Mouse (Mus musculus) thymus, adult 18-20 months (tissue): Measurements from ENCODE around the gene Tatdn2.
"Not testable (repeated sequence)": the region's sequence is repeated elsewhere in the genome, so short reads cannot be mapped to it uniquely, and the experiment has no call there.

Source experiments
- DNase-seq, 2 experiments: peaks; one replicate each; pipeline ENCODE4 v3.0.0; 2022; ENCODE audit warnings: mixed read lengths in 2 of 2

Tatdn2 gene

DNA sequence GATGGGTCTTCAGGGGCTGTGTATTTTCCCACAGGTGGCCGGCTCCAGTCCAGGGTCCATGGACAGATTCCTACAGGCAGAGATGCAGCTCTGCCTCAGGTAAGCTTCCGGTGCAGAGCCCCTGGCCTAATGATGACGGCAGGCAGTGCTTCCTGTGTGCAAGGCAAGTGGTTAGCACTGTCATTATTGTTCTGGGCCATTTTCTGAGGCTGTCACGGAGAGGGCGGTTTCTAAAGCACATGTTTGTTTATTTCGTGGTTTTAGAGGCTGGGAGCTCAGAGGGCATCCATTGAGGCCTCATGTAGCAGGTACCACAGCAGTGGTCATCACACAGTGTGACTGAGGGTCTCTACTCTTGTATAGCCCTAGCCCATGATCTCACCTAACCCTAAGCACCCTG, 23.9 kb upstream of the Tatdn2 start:
- DNase-seq: no peak

DNA sequence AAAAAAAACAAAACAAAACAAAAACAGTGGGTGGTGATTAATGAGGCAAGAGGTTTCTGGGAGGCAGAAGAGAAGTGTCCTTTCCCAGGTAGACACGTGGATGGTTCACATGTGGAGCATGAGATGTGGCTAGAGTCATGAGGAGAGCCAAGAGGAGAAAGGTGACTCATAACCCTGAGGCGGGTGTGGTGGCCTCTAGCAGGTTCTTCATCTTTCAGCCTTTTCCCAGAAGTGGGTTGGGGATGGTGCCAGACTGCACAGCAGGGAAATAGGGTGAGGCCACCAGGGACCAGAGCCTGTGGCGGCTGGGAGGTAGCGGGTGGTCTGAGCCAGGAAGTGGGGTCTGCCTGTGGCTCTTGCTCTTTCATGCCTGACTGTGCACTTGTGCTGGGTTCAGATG, 21.6 kb upstream of the Tatdn2 start:
- DNase-seq: no peak

DNA sequence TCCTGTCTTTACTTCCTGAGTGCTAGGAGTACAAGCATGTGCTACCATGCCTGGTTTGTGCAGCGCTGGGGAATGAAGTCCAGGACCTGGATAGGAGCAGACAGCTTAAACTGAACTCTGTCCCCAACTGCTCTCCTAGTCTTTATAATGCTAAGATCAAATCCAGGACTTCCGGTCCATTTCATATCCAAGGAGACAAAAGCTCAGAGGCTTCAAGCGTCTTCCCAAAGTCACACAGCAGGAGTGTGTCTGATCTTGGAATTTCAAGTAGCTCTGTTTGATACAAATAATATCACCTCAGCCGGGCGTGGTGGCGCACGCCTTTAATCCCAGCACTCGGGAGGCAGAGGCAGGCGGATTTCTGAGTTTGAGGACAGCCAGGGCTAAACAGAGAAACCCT, 20.9 kb upstream of the Tatdn2 start:
- DNase-seq: no peak

DNA sequence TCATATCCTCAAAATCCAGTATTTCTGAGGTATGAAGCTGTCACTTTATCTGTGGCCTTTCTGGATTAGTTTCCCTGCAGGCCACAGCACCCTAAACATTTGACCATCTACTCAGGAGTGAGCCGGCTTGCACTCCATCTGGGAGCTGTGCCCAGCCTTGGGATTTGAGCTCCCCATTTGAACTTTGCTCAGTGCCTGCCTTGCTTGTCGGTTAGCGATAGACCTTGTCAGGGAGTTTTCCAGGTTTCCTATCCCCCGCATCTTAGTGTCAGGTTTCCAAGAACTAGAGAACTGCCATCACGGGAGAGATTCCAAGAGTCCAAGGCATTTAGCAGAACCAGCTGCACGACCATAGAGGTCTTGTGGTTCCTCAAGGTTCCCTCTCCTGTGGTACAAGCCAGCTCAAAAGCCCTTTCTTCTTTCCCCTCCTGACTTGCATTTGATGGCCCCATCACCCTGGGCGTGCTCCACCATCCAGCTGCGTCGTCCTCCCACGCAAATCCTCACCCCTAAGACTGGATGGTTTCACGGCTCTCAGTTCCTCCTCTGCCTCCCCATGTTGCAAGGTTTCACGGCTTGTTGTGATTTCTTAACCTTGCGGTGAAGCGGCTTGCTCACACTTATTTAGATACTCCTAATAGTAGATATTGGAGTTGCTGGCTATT, 19.6 kb upstream of the Tatdn2 start:
- DNase-seq: no peak

DNA sequence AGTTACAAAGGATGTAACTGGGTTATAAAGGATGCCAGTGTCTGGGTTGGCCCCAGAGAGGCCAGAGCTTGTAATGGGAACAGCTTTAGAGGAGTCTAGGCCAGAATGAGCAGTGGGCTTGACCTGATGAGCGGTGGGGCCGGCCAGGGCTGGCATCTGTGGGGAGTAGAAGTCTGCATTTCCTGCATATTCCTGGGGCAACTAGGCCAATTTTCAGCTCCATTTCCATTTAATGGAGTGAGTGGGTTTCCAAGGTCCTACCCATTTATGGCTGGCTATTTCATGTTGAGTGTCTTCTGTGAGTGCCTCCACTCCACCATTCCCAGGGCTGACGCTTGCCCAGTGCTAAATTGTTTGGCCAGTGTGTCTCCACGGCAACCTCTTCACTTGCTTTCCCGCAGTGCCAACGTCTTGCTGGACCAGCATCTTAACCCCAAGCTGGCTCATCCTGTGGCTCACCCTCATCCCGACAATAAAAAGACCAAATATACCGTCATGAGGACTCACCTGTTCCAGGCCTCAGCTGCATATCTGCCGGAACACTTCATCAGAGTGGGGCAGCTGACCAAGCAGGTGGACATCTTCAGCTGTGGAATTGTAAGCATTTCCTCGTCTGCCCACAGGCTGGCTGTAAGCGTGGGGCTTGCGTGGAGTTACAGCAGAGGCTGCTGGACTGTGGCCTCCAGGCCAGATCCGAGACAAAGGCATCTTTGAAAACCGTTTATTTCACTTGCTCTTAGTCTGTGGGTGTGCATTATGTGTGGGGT, 18.4 kb upstream of the Tatdn2 start:
- no peak for DNase-seq

DNA sequence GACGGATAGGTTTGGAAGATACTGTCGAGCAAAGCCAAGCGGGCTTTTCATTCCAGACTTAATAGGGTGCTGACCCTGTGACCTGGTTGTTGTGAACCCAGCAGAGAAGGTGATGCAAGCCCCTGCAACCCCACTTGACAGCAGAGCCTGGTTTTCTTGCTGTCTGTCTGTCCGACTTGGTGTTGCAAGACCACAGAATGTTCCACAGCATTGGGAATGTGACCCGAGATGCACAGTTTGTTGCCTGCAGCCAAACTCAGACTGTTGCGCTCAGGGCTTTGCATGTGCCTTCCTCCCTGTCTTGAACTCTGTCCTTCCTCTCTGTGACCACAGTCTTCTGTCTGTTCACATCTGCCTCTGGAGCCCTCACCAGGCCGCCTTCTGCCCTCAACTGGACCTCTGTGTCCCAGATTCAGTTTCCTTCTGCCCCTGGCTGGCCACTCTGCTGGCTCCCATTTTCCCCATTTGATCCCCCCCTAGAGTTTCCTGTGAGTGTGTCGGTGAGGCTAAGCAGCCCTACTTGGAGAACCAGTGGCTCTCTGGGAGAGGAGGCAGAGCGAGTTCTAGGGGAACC, 16.8 kb upstream of the Tatdn2 start:
- DNase-seq: no peak

DNA sequence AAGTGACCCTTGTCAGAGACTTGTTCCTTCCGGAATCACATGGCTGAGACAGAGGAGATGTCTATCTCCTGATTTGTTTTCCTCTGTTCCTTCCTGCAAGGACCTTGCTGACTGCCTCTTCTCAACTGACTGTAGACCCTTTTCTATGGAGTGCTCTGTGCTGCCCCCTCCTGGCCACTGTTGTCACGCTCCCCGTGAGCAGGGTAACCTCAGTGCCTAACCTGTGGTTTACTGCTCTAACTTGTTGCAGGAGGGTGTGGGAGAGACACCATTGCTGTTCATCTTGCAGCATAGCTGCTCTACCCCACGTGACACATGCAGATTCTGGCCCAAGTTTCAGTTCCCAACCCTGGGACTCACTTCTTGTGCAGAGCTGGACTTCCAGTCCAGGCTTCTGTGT, 15.6 kb upstream of the Tatdn2 start:
- DNase-seq: peak; percentile 75 to 79

DNA sequence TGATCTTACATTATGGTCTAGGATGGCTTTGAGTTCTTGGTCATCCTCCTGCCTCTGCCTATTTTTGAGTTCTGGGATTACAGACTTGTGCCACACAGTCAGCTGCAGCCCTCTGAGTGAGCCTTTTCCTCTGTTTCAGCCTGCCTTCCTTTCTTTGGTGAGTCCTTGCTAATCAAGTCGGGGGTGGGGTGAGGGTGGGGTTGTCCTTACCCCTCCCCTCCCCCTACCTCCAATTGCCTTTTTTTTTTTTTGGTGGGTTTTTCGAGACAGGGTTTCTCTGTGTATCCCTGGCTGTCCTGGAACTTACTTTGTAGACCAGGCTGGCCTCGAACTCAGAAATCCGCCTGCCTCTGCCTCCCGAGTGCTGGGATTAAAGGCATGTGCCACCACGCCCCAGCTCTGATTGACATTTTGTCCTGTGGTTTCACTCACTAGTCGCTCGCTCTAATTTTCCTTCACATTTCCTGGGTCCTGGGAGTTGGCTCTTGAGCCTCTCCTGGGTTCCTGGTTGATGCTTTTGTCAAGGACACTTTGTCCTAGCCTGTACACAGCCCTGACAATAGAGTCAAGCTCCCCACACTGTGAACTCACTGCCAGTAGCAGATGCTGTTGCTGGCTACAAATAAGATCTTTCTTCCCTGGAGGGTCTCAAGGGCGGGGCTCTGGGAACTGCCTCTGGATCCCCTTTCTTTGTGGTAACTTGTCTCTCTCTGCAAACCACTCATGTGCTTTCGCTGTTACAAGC, 13.6 kb upstream of the Tatdn2 start:
- DNase-seq: no peak

DNA sequence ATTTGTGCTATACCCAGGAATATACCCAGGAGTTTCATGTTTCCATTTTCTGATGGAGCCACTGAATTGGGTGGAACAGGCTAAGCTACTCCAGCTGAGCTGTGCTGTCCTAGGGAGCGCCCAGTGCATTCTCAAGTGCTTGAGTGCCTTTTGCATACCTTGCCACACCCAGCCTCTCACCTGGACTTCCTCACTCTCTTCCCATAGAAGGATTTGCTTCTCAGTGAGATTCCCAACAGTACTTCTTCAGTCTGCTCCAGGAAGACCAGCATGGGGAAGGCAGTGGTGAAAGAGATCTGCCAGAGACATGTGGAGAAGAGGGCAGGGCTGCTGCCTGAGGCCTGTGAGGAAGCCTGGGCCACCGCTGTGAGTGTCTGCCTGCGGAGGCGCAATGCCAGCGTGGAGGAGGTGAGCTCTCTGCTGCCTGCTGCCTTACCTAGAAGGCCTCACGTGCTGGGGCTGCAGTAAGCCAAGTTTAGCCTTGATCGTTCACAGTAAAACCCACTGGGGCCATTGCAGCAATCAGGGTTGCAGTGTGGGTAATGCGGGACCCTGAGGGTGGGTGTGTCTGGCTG, 10.2 kb upstream of the Tatdn2 start:
- no peak for DNase-seq

DNA sequence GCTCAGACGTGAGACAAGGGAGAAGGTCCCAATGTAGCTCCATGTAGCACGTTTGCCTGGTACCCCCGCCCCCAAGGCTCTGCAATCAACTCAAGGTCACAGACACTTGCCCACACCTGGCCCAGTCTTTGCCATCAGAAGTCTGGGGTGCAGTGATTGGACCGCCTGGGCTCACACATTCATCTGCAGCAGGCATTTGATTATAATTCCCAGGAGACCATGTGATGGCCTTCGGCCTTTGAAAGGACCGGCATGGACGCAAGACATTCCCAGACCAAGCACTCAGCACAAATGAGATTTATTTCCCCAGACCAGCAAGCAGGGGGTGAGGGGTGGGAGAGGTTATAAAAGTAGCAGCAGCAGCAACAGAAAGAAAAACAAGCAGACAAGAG, 6.8 kb upstream of the Tatdn2 start:
- DNase-seq: no peak

DNA sequence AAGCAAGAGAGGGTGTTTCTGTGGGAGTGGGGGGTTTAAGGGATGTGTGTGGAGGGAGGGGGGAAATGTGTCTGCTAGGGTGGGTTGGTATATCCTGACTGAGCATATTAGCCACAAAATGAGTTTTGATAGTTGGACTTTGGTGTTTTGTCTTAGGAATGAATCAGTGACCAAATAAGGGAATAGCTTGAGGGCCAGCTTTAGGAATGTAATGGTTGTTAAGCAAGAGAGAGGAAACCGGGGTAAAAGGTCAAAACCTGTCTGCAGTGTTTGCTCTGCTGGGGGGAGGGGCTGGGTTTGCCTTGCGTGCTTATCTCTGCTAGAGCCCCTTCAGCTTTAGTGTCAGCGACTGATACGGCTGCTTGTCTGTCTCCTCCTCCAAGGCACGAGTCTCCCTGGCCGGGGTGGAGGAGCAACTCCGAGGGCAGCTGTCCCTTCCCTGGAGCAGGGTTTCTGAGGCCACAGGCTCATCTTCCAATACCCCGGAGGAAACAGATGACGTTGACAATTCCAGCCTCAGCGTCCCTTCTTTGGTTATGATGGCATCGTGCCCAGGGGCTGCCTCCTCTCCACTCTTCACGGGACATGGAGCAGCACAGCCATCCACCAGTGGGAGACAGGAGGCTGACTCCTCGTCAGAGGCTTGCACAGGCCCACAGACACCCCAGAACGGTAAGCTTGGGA, 6.3 kb upstream of the Tatdn2 start:
- no peak for DNase-seq

DNA sequence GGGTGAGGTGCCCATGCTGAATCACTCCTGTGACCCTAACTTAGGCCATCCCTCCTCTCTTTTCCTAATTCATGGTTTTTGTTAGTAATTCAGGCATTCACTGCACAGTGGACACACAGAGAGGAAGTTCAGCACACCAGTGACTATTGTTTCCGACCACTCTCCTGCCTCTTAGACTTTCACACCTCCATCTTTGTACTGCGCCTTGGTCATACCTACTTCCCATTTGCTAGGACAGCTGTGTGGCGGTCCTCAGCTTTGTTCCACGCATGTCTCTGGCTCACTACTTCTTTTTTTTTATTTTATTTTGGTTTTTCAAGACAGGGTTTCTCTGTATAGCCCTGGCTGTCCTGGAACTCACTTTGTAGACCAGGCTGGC, 5.8 kb upstream of the Tatdn2 start:
- DNase-seq: no peak

DNA sequence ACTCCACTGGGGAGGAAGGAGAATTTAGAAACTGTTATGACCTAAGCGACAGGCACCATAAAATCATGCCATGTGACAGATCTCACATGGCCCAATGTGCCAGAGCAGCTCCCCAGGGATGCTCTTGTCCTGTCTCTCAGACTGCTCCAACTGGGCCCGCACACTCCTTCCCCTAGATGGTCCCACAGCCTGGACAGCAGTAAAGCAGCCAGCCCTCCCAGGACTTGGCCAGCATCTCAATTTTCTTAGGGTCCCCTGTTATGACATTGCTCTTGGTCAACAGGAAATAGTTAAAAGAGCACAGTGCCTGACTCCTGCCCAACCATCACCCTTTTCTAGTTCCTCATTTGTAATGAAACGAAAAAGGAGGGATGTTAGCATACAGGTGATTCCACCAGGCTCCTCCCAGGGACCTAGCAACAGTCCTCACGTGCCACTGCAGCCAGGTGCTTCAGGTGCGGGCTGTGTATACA, 4.2 kb upstream of the Tatdn2 start:
- DNase-seq: no peak

DNA sequence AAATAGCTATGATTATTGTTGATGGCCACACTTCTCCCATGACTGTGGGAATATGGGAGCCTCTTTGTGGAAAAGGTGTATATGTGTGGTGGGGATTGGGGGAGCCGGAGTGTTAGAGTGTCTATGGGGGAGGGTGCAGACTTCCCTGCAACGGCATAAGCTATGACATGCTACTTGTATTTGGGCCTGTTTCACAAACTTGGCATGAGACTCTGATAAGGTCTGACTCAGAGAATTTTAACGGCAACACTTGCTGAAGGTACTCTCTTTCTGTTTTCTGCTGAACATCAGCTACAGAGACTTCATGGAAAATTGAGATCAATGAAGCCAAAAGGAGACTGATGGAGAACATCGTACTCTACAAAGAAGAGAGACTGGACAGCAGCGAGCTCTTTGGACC, 3.5 kb upstream of the Tatdn2 start:
- DNase-seq: no peak

DNA sequence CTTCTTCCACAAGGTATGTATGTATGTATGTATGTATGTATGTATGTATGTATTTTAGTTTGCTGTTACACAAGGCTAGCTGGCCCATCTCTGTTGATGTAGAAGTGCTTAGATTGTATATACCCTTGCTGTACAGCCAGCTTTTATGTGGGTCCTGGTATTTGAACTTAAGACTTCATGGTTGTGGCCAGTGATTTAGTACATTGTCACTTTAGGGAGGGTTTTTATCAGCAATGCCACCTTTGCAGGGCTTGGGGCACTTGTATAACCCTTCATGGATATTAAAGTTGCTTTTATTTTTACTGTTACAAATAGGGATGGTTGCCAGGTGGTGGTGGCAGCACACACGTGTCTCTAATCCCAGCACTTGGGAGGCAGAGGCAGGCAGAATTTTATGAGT, 1.6 kb upstream of the Tatdn2 start:
- no peak for DNase-seq

DNA sequence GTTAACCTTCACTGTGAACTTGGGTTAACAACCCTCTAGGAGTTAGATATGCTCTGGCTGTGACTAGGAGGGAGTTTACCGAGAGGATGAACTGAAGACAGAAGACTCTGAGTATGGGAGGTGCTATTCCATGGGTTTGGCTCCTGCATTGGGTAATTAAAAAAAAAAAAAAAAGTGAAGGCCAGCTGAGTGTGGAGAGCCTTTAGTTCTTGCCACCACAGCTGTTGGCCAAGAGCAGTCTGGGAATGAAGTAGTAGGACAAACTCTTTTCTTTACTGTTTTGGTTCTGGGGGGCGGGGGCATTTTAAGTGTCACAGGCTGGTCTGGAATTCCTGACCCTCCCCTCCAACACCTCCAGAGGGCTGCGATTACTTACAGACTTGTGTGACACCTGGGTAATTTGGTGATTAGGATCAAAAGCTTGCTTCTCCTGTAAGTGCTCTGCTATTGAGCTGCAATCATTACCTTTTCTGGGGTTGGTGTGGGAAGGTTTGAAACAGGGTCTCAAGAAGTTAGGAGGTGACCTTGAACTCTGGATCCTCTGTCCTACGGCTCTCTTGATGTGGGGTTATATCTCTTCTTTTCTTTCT, 989 bp upstream of the Tatdn2 start:
- peak in 1 of 2 experiments; percentile 17 for DNase-seq

DNA sequence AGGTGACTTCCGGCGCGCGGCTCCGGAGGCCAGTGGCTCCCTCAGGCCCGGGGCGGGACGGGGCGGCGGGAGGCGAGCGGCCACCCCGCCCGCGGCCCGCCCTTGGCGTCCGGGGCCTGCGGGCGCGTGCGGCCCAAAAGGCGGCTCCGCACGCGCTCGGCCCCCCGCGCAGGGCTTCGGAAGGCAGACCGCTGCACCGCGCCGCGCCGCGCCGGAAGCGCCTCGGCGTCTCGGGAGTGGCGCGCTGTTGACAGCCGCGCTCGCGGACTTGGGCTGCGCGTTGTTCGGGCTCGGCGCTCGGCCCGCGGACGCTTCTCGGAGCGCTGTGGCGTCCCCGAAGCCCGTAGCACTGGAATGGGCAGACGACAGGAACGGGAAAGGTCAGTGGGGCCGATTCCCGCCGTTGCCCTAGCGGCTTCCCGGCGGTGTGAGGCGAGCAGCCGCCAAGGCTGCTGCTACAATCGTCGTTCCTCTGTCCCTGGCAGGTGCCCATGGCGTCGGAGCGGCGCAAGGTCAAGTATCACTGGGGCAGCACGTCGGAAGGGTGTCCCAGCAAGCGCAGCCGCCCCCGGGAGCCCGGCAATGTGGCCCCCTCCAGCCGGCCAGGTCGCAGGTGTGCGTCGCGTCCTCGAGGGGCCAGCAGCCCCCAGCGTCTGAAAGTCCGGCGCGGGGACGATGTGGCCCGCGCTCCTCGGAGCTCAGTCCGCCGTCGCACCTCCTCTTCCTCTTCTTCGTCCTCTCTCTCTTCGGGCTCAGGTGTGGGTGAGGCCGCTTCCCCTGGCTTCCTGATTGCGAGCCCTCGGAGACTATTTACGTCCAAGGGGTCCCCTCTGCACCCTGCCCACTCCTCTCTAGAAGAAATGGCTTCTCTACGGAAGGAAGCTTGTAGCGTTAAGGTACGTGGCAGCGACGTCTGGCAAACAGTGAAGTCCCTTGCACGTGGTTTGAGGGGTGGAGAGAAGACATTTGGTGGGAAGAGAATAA, 664 bp downstream of the Tatdn2 start:
- peak; percentile 35 to 42 for DNase-seq

DNA sequence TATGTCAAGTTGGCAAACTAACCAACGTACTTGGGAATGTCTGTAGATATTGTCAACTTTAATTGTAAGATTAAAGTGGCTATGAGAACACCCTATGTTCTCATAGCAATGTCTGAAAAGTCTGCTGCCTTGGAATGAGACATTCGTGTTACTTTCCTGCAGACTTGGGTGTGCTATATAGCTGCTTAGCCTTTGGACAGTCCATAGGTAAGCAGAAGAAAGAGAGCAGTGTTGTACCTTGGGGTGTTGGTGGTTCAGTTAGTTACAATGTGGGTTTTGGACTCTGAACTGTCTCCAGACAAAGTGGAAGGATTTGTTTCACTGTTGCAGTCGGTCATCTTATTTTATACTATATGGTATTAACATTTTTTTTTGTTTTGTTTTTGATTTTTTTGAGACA, 15.9 kb downstream of the Tatdn2 start:
- DNase-seq: no peak

DNA sequence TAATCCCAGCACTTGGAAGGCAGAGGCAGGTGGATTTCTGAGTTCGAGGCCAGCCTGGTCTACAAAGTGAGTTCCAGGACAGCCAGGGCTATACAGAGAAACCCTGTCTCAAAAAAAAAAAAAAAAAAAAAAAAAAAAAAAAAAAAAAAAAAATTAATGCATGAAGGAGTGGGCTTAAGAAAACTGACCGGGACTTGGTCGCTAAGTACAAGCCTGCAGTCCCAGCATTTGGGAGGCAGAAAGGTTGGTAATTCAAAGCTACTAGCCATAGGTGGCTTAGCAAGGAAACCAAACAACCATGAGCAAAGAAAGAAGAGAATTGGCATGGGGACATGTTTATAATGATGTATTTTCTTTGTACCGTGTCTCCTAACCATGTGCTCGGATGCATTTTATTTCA, 16.5 kb downstream of the Tatdn2 start:
- DNase-seq: not testable (repeated sequence)

DNA sequence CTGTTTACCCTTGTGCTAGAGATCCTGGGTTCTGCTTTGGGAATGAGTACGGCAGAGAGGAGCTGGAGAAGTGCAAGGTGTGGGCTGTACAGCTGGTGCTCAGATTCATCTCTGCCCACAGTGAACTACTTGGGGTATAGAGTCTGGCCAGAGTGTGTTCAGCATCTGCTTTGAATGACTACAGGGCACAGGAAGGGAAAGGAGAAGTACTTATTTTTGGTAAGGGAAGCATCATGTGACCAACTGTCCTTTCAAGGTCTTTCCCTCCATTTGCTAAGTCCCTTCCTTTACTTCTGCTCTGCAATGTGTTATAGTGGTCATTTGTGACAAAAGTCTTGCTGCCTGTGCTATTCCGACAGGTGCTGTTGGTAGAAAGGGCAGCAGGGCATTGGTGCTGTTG, 17.4 kb downstream of the Tatdn2 start:
- no peak for DNase-seq

DNA sequence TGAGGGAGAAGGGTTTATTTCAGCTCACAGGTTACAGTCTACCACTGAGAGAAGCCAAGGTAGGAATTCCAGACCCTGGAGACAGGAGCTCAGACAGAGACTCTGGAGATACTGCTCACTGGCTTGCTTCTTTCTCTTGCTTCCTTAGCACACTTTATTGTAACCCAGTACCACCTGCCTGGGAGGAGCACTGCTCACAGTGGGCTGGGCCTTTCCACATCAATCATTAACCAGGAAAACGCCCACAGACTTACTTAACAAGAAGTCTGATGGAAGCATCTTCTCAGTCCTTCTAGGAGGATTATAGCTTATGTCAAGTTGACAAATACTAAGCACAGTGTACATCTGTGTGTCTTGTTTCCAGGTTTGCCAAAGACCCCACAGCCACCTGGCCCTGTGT, 17.9 kb downstream of the Tatdn2 start:
- DNase-seq: no peak
